ENCODE assay signal across 13 mouse cellular contexts in the genomic region with DNA sequence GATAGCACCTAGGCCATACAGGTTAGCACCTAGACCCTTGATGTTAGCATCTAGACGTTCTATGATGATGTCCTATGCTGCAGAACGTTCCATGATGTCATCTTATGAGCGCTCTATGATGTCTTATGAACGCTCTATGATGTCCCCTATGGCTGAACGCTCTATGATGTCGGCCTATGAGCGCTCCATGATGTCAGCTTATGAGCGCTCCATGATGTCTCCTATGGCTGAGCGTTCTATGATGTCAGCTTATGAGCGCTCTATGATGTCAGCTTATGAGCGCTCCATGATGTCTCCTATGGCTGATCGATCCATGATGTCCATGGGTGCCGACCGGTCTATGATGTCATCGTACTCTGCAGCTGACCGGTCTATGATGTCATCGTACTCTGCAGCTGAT. TPM values are rescaled to one million over a fixed set of nuclear protein-coding genes. Genes with fewer than 3 reads are reported as not detected.
DNase-seq lines count a peak whose midpoint lies in the region; ATAC-seq and TF ChIP-seq lines count a peak whose summit lies in the region.
"Had no signal": no experiment of that assay in that cellular context is flagged by ENCODE, and none has a peak within 500 bp of the region (broad histone marks: within the 10 kb centered on the region; RNA-seq: fewer than 3 reads in every experiment).

No protein-coding gene starts in this region.

- peak; percentile 48; the same call in 1 of the 2 replicates for ATAC-seq in kidney, postnatal 0 days (replicated peaks; ENCODE audit: low FRiP score, low read depth)
- peak; percentile 49 for ATAC-seq in neural tube, embryonic 14.5 days (ENCODE audit: low read depth)
- ATAC-seq in intestine, embryonic 16.5 days = peak; percentile 31; the same call in 1 of the 2 replicates
- ATAC-seq in erythroid progenitor cell, adult 5-6 weeks (replicated peaks; ENCODE audit: low FRiP score, poor library complexity, severe bottlenecking) = no peak

- no peak overlapping the region for H3K9ac ChIP-seq in kidney, postnatal 0 days (ENCODE audit: low read depth, low read length)
- no peak overlapping the region for H3K9ac ChIP-seq in neural tube, embryonic 14.5 days (replicated peaks; ENCODE audit: low read depth, low read length)
- no peak overlapping the region for H3K9ac ChIP-seq in intestine, embryonic 16.5 days (ENCODE audit: low read depth, low read length)

- no peak for TF ChIP-seq CTCF in kidney, postnatal 0 days (IDR thresholded peaks at IDR 0.05; ENCODE audit: low read depth)

- no peaks in the 10 kb centered on the region for H3K27me3 ChIP-seq in kidney, postnatal 0 days (ENCODE audit: insufficient read depth, low read length)
- H3K27me3 ChIP-seq in neural tube, embryonic 14.5 days (ENCODE audit: control insufficient read depth, insufficient read depth, low read length) = no peaks in the 10 kb centered on the region
- no peaks in the 10 kb centered on the region for H3K27me3 ChIP-seq in intestine, embryonic 16.5 days (replicated peaks; ENCODE audit: control insufficient read depth, insufficient read depth, low read length)

- WGBS in kidney, postnatal 0 days = 99% methylated on average over 17 of the region's 17 CpGs
- WGBS in neural tube, embryonic 14.5 days = 98% methylated on average over 17 of the region's 17 CpGs
- 98% methylated on average over 17 of the region's 17 CpGs for WGBS in intestine, embryonic 16.5 days

- H3K4me3 ChIP-seq in kidney, postnatal 0 days (replicated peaks; ENCODE audit: low read depth, low read length) = no peak overlapping the region
- no peak overlapping the region for H3K4me3 ChIP-seq in neural tube, embryonic 14.5 days (ENCODE audit: low read depth, low read length)
- no peak overlapping the region for H3K4me3 ChIP-seq in intestine, embryonic 16.5 days (ENCODE audit: low read length)
- H3K4me3 ChIP-seq: heart, embryonic 10.5 days had no signal

- peaks cover 74% of the 10 kb centered on the region for H3K36me3 ChIP-seq in kidney, postnatal 0 days (ENCODE audit: insufficient read depth, low read length)
- peaks cover 73% of the 10 kb centered on the region for H3K36me3 ChIP-seq in neural tube, embryonic 14.5 days (ENCODE audit: control insufficient read depth, insufficient read depth, low read length)
- peaks cover 62% of the 10 kb centered on the region for H3K36me3 ChIP-seq in intestine, embryonic 16.5 days (ENCODE audit: control insufficient read depth, insufficient read depth, low read length)

- H3K4me1 ChIP-seq in kidney, postnatal 0 days (replicated peaks; ENCODE audit: insufficient read depth, low read length) = no peaks in the 10 kb centered on the region
- 0 out of 2 replicates have a peak, but pooled peaks cover 3% of the 10 kb centered on the region for H3K4me1 ChIP-seq in neural tube, embryonic 14.5 days (ENCODE audit: control insufficient read depth, insufficient read depth, low read length)
- H3K4me1 ChIP-seq in intestine, embryonic 16.5 days (ENCODE audit: control insufficient read depth, insufficient read depth, low read length) = no peaks in the 10 kb centered on the region

- no peak overlapping the region for H3K4me2 ChIP-seq in kidney, postnatal 0 days (ENCODE audit: low read length)
- no peak overlapping the region for H3K4me2 ChIP-seq in neural tube, embryonic 14.5 days (ENCODE audit: low read depth, low read length)
- H3K4me2 ChIP-seq in intestine, embryonic 16.5 days (ENCODE audit: low read depth, low read length) = no peak overlapping the region

- no peaks in the 10 kb centered on the region for H3K9me3 ChIP-seq in kidney, postnatal 0 days (replicated peaks; ENCODE audit: low read length)
- no peaks in the 10 kb centered on the region for H3K9me3 ChIP-seq in neural tube, embryonic 14.5 days (ENCODE audit: control insufficient read depth, low read length)
- H3K9me3 ChIP-seq in intestine, embryonic 16.5 days (ENCODE audit: control insufficient read depth, low read length) = no peaks in the 10 kb centered on the region
- H3K9me3 ChIP-seq: heart, embryonic 10.5 days had no signal

- no peak for DNase-seq in kidney, postnatal 0 days (ENCODE audit: low spot score)
- no peak for DNase-seq in kidney, postnatal 10 days
- no peak for DNase-seq in neural tube, embryonic 10.5 days (ENCODE audit: extremely low spot score, low spot score)
- no peak for DNase-seq in cerebellum, postnatal 36 days
- DNase-seq: adrenal gland, postnatal 36 days; cerebellum, adult 11 months; left cerebral cortex, postnatal 4 days; right cerebral cortex, postnatal 25 days had no signal

- no peak overlapping the region for H3K27ac ChIP-seq in kidney, postnatal 0 days
- H3K27ac ChIP-seq in neural tube, embryonic 14.5 days (ENCODE audit: low read depth, low read length) = no peak overlapping the region
- no peak overlapping the region for H3K27ac ChIP-seq in intestine, embryonic 16.5 days (ENCODE audit: low read length)
- H3K27ac ChIP-seq: heart, embryonic 10.5 days; macrophage had no signal

RNA-seq across cellular contexts. Expression of a gene that starts 10.0 kb away (rescaled TPM):
- polyA plus RNA-seq in kidney, postnatal 0 days (2015; fragmentation: Nextera tagmentation; extraction: Ambion mirVana) = 108 and 112 TPM in 2 replicates
- 156 and 164 TPM in 2 replicates for polyA plus RNA-seq in neural tube, embryonic 14.5 days (2014; fragmentation: Nextera tagmentation; extraction: Ambion mirVana)
- 69.8 and 76.6 TPM in 2 replicates for polyA plus RNA-seq in intestine, embryonic 16.5 days (2015; fragmentation: Nextera tagmentation; extraction: Ambion mirVana)
- 365 and 449 TPM in 2 replicates for total RNA-seq in erythroid progenitor cell, adult 5-6 weeks (2015; ENCODE audit: low replicate concordance)
- total RNA-seq in erythroid progenitor cell, adult 5-6 weeks (2017; ENCODE audit: low replicate concordance) = 237 and 325 TPM in 2 replicates

RNA-seq across cellular contexts. Expression of a gene that starts 10.5 kb away (rescaled TPM):
- 68.5 and 71.0 TPM in 2 replicates for polyA plus RNA-seq in kidney, postnatal 0 days (2015; fragmentation: Nextera tagmentation; extraction: Ambion mirVana)
- polyA plus RNA-seq in neural tube, embryonic 14.5 days (2014; fragmentation: Nextera tagmentation; extraction: Ambion mirVana) = 51.1 and 58.0 TPM in 2 replicates
- 85.2 and 99.7 TPM in 2 replicates for polyA plus RNA-seq in intestine, embryonic 16.5 days (2015; fragmentation: Nextera tagmentation; extraction: Ambion mirVana)
- 47.9 and 60.8 TPM in 2 replicates for total RNA-seq in erythroid progenitor cell, adult 5-6 weeks (2015; ENCODE audit: low replicate concordance)
- total RNA-seq in erythroid progenitor cell, adult 5-6 weeks (2017; ENCODE audit: low replicate concordance) = 48.5 and 63.1 TPM in 2 replicates

RNA-seq across cellular contexts. Expression of a gene that starts 31.3 kb away (rescaled TPM):
- polyA plus RNA-seq in kidney, postnatal 0 days (2015; fragmentation: Nextera tagmentation; extraction: Ambion mirVana) = 10.6 and 12.6 TPM in 2 replicates
- 23.3 and 28.5 TPM in 2 replicates for polyA plus RNA-seq in neural tube, embryonic 14.5 days (2014; fragmentation: Nextera tagmentation; extraction: Ambion mirVana)
- polyA plus RNA-seq in intestine, embryonic 16.5 days (2015; fragmentation: Nextera tagmentation; extraction: Ambion mirVana) = 12.0 and 12.2 TPM in 2 replicates
- 97.3 and 123 TPM in 2 replicates for total RNA-seq in erythroid progenitor cell, adult 5-6 weeks (2015; ENCODE audit: low replicate concordance)
- total RNA-seq in erythroid progenitor cell, adult 5-6 weeks (2017; ENCODE audit: low replicate concordance) = 212 and 232 TPM in 2 replicates

RNA-seq across cellular contexts. Expression of a gene that starts 38.5 kb away (rescaled TPM):
- polyA plus RNA-seq in kidney, postnatal 0 days (2015; fragmentation: Nextera tagmentation; extraction: Ambion mirVana) = 4.4 and 4.5 TPM in 2 replicates
- polyA plus RNA-seq in neural tube, embryonic 14.5 days (2014; fragmentation: Nextera tagmentation; extraction: Ambion mirVana) = 5.2 and 6.2 TPM in 2 replicates
- polyA plus RNA-seq in intestine, embryonic 16.5 days (2015; fragmentation: Nextera tagmentation; extraction: Ambion mirVana) = 2.8 TPM in 2 replicates
- total RNA-seq in erythroid progenitor cell, adult 5-6 weeks (2015; ENCODE audit: low replicate concordance) = 1.3 and 2.2 TPM in 2 replicates
- 3.1 and 3.5 TPM in 2 replicates for total RNA-seq in erythroid progenitor cell, adult 5-6 weeks (2017; ENCODE audit: low replicate concordance)

RNA-seq across cellular contexts. Expression of a gene that starts 59.7 kb away (rescaled TPM):
- polyA plus RNA-seq in kidney, postnatal 0 days (2015; fragmentation: Nextera tagmentation; extraction: Ambion mirVana) = 42.3 and 45.0 TPM in 2 replicates
- 113 and 118 TPM in 2 replicates for polyA plus RNA-seq in neural tube, embryonic 14.5 days (2014; fragmentation: Nextera tagmentation; extraction: Ambion mirVana)
- 33.8 and 34.3 TPM in 2 replicates for polyA plus RNA-seq in intestine, embryonic 16.5 days (2015; fragmentation: Nextera tagmentation; extraction: Ambion mirVana)
- total RNA-seq in erythroid progenitor cell, adult 5-6 weeks (2015; ENCODE audit: low replicate concordance) = 19.8 and 22.2 TPM in 2 replicates
- total RNA-seq in erythroid progenitor cell, adult 5-6 weeks (2017; ENCODE audit: low replicate concordance) = 9.2 and 10.7 TPM in 2 replicates
